ENCODE assay signal across 8 mouse cellular contexts in the genomic region with DNA sequence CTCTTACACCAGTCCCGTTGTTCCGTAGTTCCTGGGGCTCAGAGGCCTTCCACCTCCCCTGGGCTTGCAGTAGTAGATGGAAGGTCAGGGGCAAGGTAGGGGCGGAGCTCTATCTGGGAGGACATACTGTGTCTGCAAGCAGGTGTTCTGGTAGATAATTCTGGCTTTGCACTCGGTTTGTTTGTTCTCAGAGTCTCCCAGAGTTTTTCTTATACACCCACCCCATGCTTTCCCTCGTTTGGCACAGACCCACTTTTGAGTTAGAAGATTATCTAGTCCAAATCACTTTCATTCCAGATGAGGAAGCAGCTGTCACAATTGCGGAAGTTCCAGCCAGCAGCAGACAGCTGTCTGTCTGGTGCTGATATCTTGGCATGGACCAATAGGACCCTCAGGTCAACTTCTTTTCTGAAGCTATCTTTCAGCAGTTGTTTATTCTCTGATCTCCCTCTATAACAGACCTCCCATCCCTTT.
DNase-seq lines count a peak whose midpoint lies in the region; ATAC-seq lines count a peak whose summit lies in the region.

No protein-coding gene starts in this region.

- no peak overlapping the region for H3K4me2 ChIP-seq in limb, embryonic 12.5 days

- H3K27ac ChIP-seq in limb, embryonic 12.5 days, result 0 out of 2 replicates have a peak overlapping the region, but pooled peaks have one; percentile 20
- no peak overlapping the region for H3K27ac ChIP-seq in limb, embryonic 10.5 days
- peak overlapping the region; percentile 69; the same call in 1 of the 2 replicates for H3K27ac ChIP-seq in heart, embryonic 10.5 days

- 72% methylated on average over 6 of the region's 6 CpGs for WGBS in limb, embryonic 12.5 days
- 68% methylated on average over 6 of the region's 6 CpGs for whole genome bisulfite sequencing in limb, embryonic 10.5 days
- 36% methylated on average over 6 of the region's 6 CpGs for WGBS in heart, embryonic 10.5 days

- H3K4me3 ChIP-seq in limb, embryonic 12.5 days (replicated peaks), result no peak overlapping the region
- H3K4me3 ChIP-seq in limb, embryonic 10.5 days, result no peak overlapping the region
- H3K4me3 ChIP-seq in heart, embryonic 10.5 days, result no peak overlapping the region

- no peak overlapping the region for H3K9ac ChIP-seq in limb, embryonic 12.5 days (replicated peaks)

- ATAC-seq in limb, embryonic 12.5 days (ENCODE audit: insufficient number of reproducible peaks, insufficient read depth, low FRiP score, low TSS enrichment, low read depth), result 0 out of 2 replicates have a peak, but pooled peaks have one; percentile 48

- no peaks in the 10 kb centered on the region for H3K4me1 ChIP-seq in limb, embryonic 12.5 days (replicated peaks)
- H3K4me1 ChIP-seq in limb, embryonic 10.5 days, result peaks cover under 1% of the 10 kb centered on the region; the same call in 1 of the 2 replicates
- peaks cover 2% of the 10 kb centered on the region for H3K4me1 ChIP-seq in heart, embryonic 10.5 days

- H3K27me3 ChIP-seq in limb, embryonic 12.5 days, result no peaks in the 10 kb centered on the region
- no peaks in the 10 kb centered on the region for H3K27me3 ChIP-seq in limb, embryonic 10.5 days (ENCODE audit: low read depth, poor library complexity, severe bottlenecking)
- no peaks in the 10 kb centered on the region for H3K27me3 ChIP-seq in heart, embryonic 10.5 days (ENCODE audit: insufficient read depth, poor library complexity, severe bottlenecking)

- no peaks in the 10 kb centered on the region for H3K9me3 ChIP-seq in limb, embryonic 12.5 days
- no peaks in the 10 kb centered on the region for H3K9me3 ChIP-seq in limb, embryonic 10.5 days (replicated peaks)
- H3K9me3 ChIP-seq in heart, embryonic 10.5 days, result no peaks in the 10 kb centered on the region

- H3K36me3 ChIP-seq in limb, embryonic 12.5 days, result no peaks in the 10 kb centered on the region
- no peaks in the 10 kb centered on the region for H3K36me3 ChIP-seq in limb, embryonic 10.5 days
- no peaks in the 10 kb centered on the region for H3K36me3 ChIP-seq in heart, embryonic 10.5 days

- intact Hi-C loops in gastrocnemius, postnatal 36 days (cut with DNase I), result loop anchor here (10.0 kb wide), 1 partner anchor 166 kb away; the partner anchor contains the start of gene Ipo11

- no peak for DNase-seq in limb, embryonic 10.5 days (ENCODE audit: low spot score)
- DNase-seq in heart, embryonic 10.5 days (ENCODE audit: low spot score), result peak; percentile 93
- DNase-seq in lung, postnatal 10 days, result peak; percentile 34
- DNase-seq in thymus, postnatal 25 days, result peak; percentile 24
- no peak for DNase-seq in ovary, adult 18-20 months (ENCODE audit: low spot score)
- DNase-seq in gastrocnemius, postnatal 36 days, result no peak
- DNase-seq in adrenal gland, adult 2 months, result no peak

Comparison
In these comparisons a context has a peak if more than half of its experiments do, and no peak if none do; other contexts are left out.
1. DNase-seq: peak in heart, embryonic 10.5 days (single experiment), lung, postnatal 10 days (single experiment) and thymus, postnatal 25 days (single experiment); none in limb, embryonic 10.5 days (single experiment), ovary, adult 18-20 months (single experiment), gastrocnemius, postnatal 36 days (0 of 2) and adrenal gland, adult 2 months (single experiment).